Mouse (Mus musculus): Measurements from ENCODE around the gene Rnf150. TPM values are rescaled to one million over a fixed set of nuclear protein-coding genes. Genes with fewer than 3 reads are reported as not detected.

The Rnf150 gene
- polyA plus RNA-seq, 1 experiment = 1.4 TPM

- Histone ChIP-seq H3K4me3 (replicated peaks; ENCODE audit: control insufficient read depth, low read depth, low read length) (no peak overlapping the region), H3K27ac (ENCODE audit: control insufficient read depth, insufficient read depth, low read depth, low read length, poor library complexity) (no peak overlapping the region), H3K4me1 (ENCODE audit: control insufficient read depth, insufficient read depth, low read length) (no peaks in the 10 kb centered on the region)
- WGBS = 90% methylated on average over 7 of the region's 7 CpGs
- no peak for TF ChIP-seq POLR2A (IDR thresholded peaks at IDR 0.05; ENCODE audit: borderline replicate concordance, control insufficient read depth, low read depth, low read length)
- TF ChIP-seq CTCF (IDR thresholded peaks at IDR 0.05; ENCODE audit: control insufficient read depth, insufficient read depth, low read length) = no peak
Observed at GRCm38 (mm10) chr8:82931554-82931953, 68.4 kb downstream of the Rnf150 start.

GRCm38 (mm10) chr8:82936162-82936561 is 73.0 kb downstream of the Rnf150 start:
- H3K27ac ChIP-seq (ENCODE audit: control insufficient read depth, insufficient read depth, low read depth, low read length, poor library complexity) = no peak overlapping the region
- 76% methylated on average over 7 of the region's 7 CpGs for WGBS
- H3K4me3 ChIP-seq (replicated peaks; ENCODE audit: control insufficient read depth, low read depth, low read length) = no peak overlapping the region
- no peaks in the 10 kb centered on the region; the same call in 1 of the 2 replicates for H3K4me1 ChIP-seq (ENCODE audit: control insufficient read depth, insufficient read depth, low read length)
- TF ChIP-seq CTCF (IDR thresholded peaks at IDR 0.05; ENCODE audit: control insufficient read depth, insufficient read depth, low read length) (no peak), POLR2A (IDR thresholded peaks at IDR 0.05; ENCODE audit: borderline replicate concordance, control insufficient read depth, low read depth, low read length) (no peak)

- TF ChIP-seq CTCF (IDR thresholded peaks at IDR 0.05; ENCODE audit: control insufficient read depth, insufficient read depth, low read length) = no peak
- no peak for TF ChIP-seq POLR2A (IDR thresholded peaks at IDR 0.05; ENCODE audit: borderline replicate concordance, control insufficient read depth, low read depth, low read length)
- H3K4me1 ChIP-seq (ENCODE audit: control insufficient read depth, insufficient read depth, low read length) = no peaks in the 10 kb centered on the region; the same call in 1 of the 2 replicates
- WGBS = 87% methylated on average over 4 of the region's 4 CpGs
- H3K27ac ChIP-seq (ENCODE audit: control insufficient read depth, insufficient read depth, low read depth, low read length, poor library complexity) = no peak overlapping the region
- no peak overlapping the region for H3K4me3 ChIP-seq (replicated peaks; ENCODE audit: control insufficient read depth, low read depth, low read length)
Observed at GRCm38 (mm10) chr8:82936866-82937265, 73.7 kb downstream of the Rnf150 start.

GRCm38 (mm10) chr8:82939912-82940311 is 76.8 kb downstream of the Rnf150 start:
- Histone ChIP-seq H3K4me3 (replicated peaks; ENCODE audit: control insufficient read depth, low read depth, low read length) (no peak overlapping the region), H3K27ac (ENCODE audit: control insufficient read depth, insufficient read depth, low read depth, low read length, poor library complexity) (no peak overlapping the region), H3K4me1 (ENCODE audit: control insufficient read depth, insufficient read depth, low read length) (no peaks in the 10 kb centered on the region; the same call in 1 of the 2 replicates)
- TF ChIP-seq POLR2A (IDR thresholded peaks at IDR 0.05; ENCODE audit: borderline replicate concordance, control insufficient read depth, low read depth, low read length) (no peak), CTCF (IDR thresholded peaks at IDR 0.05; ENCODE audit: control insufficient read depth, insufficient read depth, low read length) (no peak)
- WGBS = under 1% methylated on average over 6 of the region's 6 CpGs

- Histone ChIP-seq H3K4me3 (replicated peaks; ENCODE audit: control insufficient read depth, low read depth, low read length) (no peak overlapping the region), H3K4me1 (ENCODE audit: control insufficient read depth, insufficient read depth, low read length) (no peaks in the 10 kb centered on the region; the same call in 1 of the 2 replicates), H3K27ac (ENCODE audit: control insufficient read depth, insufficient read depth, low read depth, low read length, poor library complexity) (no peak overlapping the region)
- WGBS = 63% methylated on average over 6 of the region's 6 CpGs
- TF ChIP-seq POLR2A (IDR thresholded peaks at IDR 0.05; ENCODE audit: borderline replicate concordance, control insufficient read depth, low read depth, low read length) (no peak), CTCF (IDR thresholded peaks at IDR 0.05; ENCODE audit: control insufficient read depth, insufficient read depth, low read length) (no peak)
Observed at GRCm38 (mm10) chr8:82943223-82944006, 80.3 kb downstream of the Rnf150 start.

- Histone ChIP-seq H3K4me3 (replicated peaks; ENCODE audit: control insufficient read depth, low read depth, low read length) (no peak overlapping the region), H3K27ac (ENCODE audit: control insufficient read depth, insufficient read depth, low read depth, low read length, poor library complexity) (no peak overlapping the region), H3K4me1 (ENCODE audit: control insufficient read depth, insufficient read depth, low read length) (no peaks in the 10 kb centered on the region)
- WGBS = 73% methylated on average over 3 of the region's 3 CpGs
- TF ChIP-seq CTCF (IDR thresholded peaks at IDR 0.05; ENCODE audit: control insufficient read depth, insufficient read depth, low read length) (no peak), POLR2A (IDR thresholded peaks at IDR 0.05; ENCODE audit: borderline replicate concordance, control insufficient read depth, low read depth, low read length) (no peak)
Observed at GRCm38 (mm10) chr8:82945867-82946266, 82.7 kb downstream of the Rnf150 start.

GRCm38 (mm10) chr8:82946658-82947057 is 83.5 kb downstream of the Rnf150 start:
- 86% methylated on average over 1 of the region's 1 CpGs for whole genome bisulfite sequencing
- Histone ChIP-seq H3K4me3 (replicated peaks; ENCODE audit: control insufficient read depth, low read depth, low read length) (no peak overlapping the region), H3K4me1 (ENCODE audit: control insufficient read depth, insufficient read depth, low read length) (no peaks in the 10 kb centered on the region), H3K27ac (ENCODE audit: control insufficient read depth, insufficient read depth, low read depth, low read length, poor library complexity) (no peak overlapping the region)
- no peak for TF ChIP-seq POLR2A (IDR thresholded peaks at IDR 0.05; ENCODE audit: borderline replicate concordance, control insufficient read depth, low read depth, low read length)
- TF ChIP-seq CTCF (IDR thresholded peaks at IDR 0.05; ENCODE audit: control insufficient read depth, insufficient read depth, low read length) = no peak

- TF ChIP-seq POLR2A (IDR thresholded peaks at IDR 0.05; ENCODE audit: borderline replicate concordance, control insufficient read depth, low read depth, low read length) = no peak
- TF ChIP-seq CTCF (IDR thresholded peaks at IDR 0.05; ENCODE audit: control insufficient read depth, insufficient read depth, low read length) = no peak
- 80% methylated on average over 7 of the region's 7 CpGs for WGBS
- Histone ChIP-seq H3K4me1 (ENCODE audit: control insufficient read depth, insufficient read depth, low read length) (no peaks in the 10 kb centered on the region), H3K27ac (ENCODE audit: control insufficient read depth, insufficient read depth, low read depth, low read length, poor library complexity) (no peak overlapping the region), H3K4me3 (replicated peaks; ENCODE audit: control insufficient read depth, low read depth, low read length) (no peak overlapping the region)
Observed at GRCm38 (mm10) chr8:82955162-82955754, 92.1 kb downstream of the Rnf150 start.
